Mouse (Mus musculus): Measurements from ENCODE around the gene Trp53rkb. TPM values are rescaled to one million over a fixed set of nuclear protein-coding genes. Genes with fewer than 3 reads are reported as not detected.

Trp53rkb gene
- polyA plus RNA-seq, 2 experiments, result 2.4 to 3.3 TPM

GRCm38 (mm10) chr2:166776272-166776671 is 16.1 kb upstream of the Trp53rkb start:
- Histone ChIP-seq H3K9me3 (ENCODE audit: control insufficient read depth, low read length) (no peaks in the 10 kb centered on the region), H3K27me3 (ENCODE audit: control insufficient read depth, insufficient read depth, low read length) (no peaks in the 10 kb centered on the region), H3K4me3 (ENCODE audit: insufficient read depth in 1 of 2, low read depth in 2 of 2, low read length in 2 of 2) (no peak overlapping the region), H3K4me2 (ENCODE audit: low read depth) (no peak overlapping the region), H3K4me1 (replicated peaks; ENCODE audit: control insufficient read depth in 2 of 2, insufficient read depth in 2 of 2, low read length in 1 of 2) (no peaks in the 10 kb centered on the region), H3K9ac (replicated peaks) (no peak overlapping the region), H3K36me3 (replicated peaks; ENCODE audit: control insufficient read depth, insufficient read depth, low read depth) (no peaks in the 10 kb centered on the region), H3K27ac (no peak overlapping the region)
- ATAC-seq (ENCODE audit: insufficient read depth) (no peak), DNase-seq (ENCODE audit: low read depth in 3 of 3, low spot score in 3 of 3) (no peak)
- peak; percentile 51; the same call in 1 of the 2 replicates for TF ChIP-seq CTCF (IDR thresholded peaks at IDR 0.05; ENCODE audit: low read depth)
- TF ChIP-seq EP300 (IDR thresholded peaks at IDR 0.05; ENCODE audit: low read depth), result no peak
- WGBS (ENCODE audit: insufficient replicate concordance), result 0% methylated on average over 1 of the region's 2 CpGs

GRCm38 (mm10) chr2:166779956-166780355 is 12.4 kb upstream of the Trp53rkb start:
- DNase-seq (ENCODE audit: low read depth in 3 of 3, low spot score in 3 of 3) (no peak), ATAC-seq (ENCODE audit: insufficient read depth) (no peak)
- TF ChIP-seq CTCF (IDR thresholded peaks at IDR 0.05; ENCODE audit: low read depth), result no peak
- no peak for TF ChIP-seq EP300 (IDR thresholded peaks at IDR 0.05; ENCODE audit: low read depth)
- Histone ChIP-seq H3K4me2 (ENCODE audit: low read depth) (no peak overlapping the region), H3K9ac (replicated peaks) (no peak overlapping the region), H3K27ac (no peak overlapping the region), H3K36me3 (replicated peaks; ENCODE audit: control insufficient read depth, insufficient read depth, low read depth) (no peaks in the 10 kb centered on the region), H3K4me3 (ENCODE audit: insufficient read depth in 1 of 2, low read depth in 2 of 2, low read length in 2 of 2) (no peak overlapping the region), H3K9me3 (ENCODE audit: control insufficient read depth, low read length) (no peaks in the 10 kb centered on the region), H3K4me1 (replicated peaks; ENCODE audit: control insufficient read depth in 2 of 2, insufficient read depth in 2 of 2, low read length in 1 of 2) (no peaks in the 10 kb centered on the region), H3K27me3 (ENCODE audit: control insufficient read depth, insufficient read depth, low read length) (no peaks in the 10 kb centered on the region)
- 70% methylated on average over 8 of the region's 8 CpGs for WGBS (ENCODE audit: insufficient replicate concordance)

GRCm38 (mm10) chr2:166780980-166781578 is 11.3 kb upstream of the Trp53rkb start:
- WGBS (ENCODE audit: insufficient replicate concordance), result 10% methylated on average over 9 of the region's 9 CpGs
- no peak overlapping the region for H3K27ac ChIP-seq
- H3K4me2 ChIP-seq (ENCODE audit: low read depth), result no peak overlapping the region
- ATAC-seq (ENCODE audit: insufficient read depth) (0 out of 2 replicates have a peak, but pooled peaks have one; percentile 39), DNase-seq (ENCODE audit: low read depth in 3 of 3, low spot score in 3 of 3) (peak in 1 of 3 experiments; percentile 36)
- no peak overlapping the region for H3K9ac ChIP-seq (replicated peaks)
- no peak overlapping the region for H3K4me3 ChIP-seq (ENCODE audit: insufficient read depth in 1 of 2, low read depth in 2 of 2, low read length in 2 of 2)
- TF ChIP-seq EP300 (IDR thresholded peaks at IDR 0.05; ENCODE audit: low read depth) (no peak), CTCF (IDR thresholded peaks at IDR 0.05; ENCODE audit: low read depth) (peak; percentile 98)
- H3K9me3 ChIP-seq (ENCODE audit: control insufficient read depth, low read length), result no peaks in the 10 kb centered on the region
- H3K27me3 ChIP-seq (ENCODE audit: control insufficient read depth, insufficient read depth, low read length), result no peaks in the 10 kb centered on the region
- peaks cover 3 to 4% of the 10 kb centered on the region in 2 experiments; a peak in 3 of 4 replicates for H3K4me1 ChIP-seq (replicated peaks; ENCODE audit: control insufficient read depth in 2 of 2, insufficient read depth in 2 of 2, low read length in 1 of 2)
- H3K36me3 ChIP-seq (replicated peaks; ENCODE audit: control insufficient read depth, insufficient read depth, low read depth), result no peaks in the 10 kb centered on the region

- 76% methylated on average over 6 of the region's 6 CpGs for WGBS (ENCODE audit: insufficient replicate concordance)
- Histone ChIP-seq H3K4me3 (ENCODE audit: insufficient read depth in 1 of 2, low read depth in 2 of 2, low read length in 2 of 2) (no peak overlapping the region), H3K4me2 (ENCODE audit: low read depth) (no peak overlapping the region), H3K27ac (no peak overlapping the region), H3K27me3 (ENCODE audit: control insufficient read depth, insufficient read depth, low read length) (no peaks in the 10 kb centered on the region), H3K9me3 (ENCODE audit: control insufficient read depth, low read length) (no peaks in the 10 kb centered on the region), H3K9ac (replicated peaks) (no peak overlapping the region), H3K4me1 (replicated peaks; ENCODE audit: control insufficient read depth in 2 of 2, insufficient read depth in 2 of 2, low read length in 1 of 2) (peaks cover 4 to 8% of the 10 kb centered on the region in 2 experiments), H3K36me3 (replicated peaks; ENCODE audit: control insufficient read depth, insufficient read depth, low read depth) (no peaks in the 10 kb centered on the region)
- TF ChIP-seq CTCF (IDR thresholded peaks at IDR 0.05; ENCODE audit: low read depth) (peak; percentile 53), EP300 (IDR thresholded peaks at IDR 0.05; ENCODE audit: low read depth) (no peak)
- DNase-seq (ENCODE audit: low read depth in 3 of 3, low spot score in 3 of 3) (no peak), ATAC-seq (ENCODE audit: insufficient read depth) (no peak)
Measured at GRCm38 (mm10) chr2:166784376-166784775, 8.0 kb upstream of the Trp53rkb start.

- ATAC-seq (ENCODE audit: insufficient read depth) (peak; percentile 94), DNase-seq (ENCODE audit: low read depth in 3 of 3, low spot score in 3 of 3) (peak; percentile 79 to 85 (median 80))
- TF ChIP-seq EP300 (IDR thresholded peaks at IDR 0.05; ENCODE audit: low read depth) (no peak), CTCF (IDR thresholded peaks at IDR 0.05; ENCODE audit: low read depth) (0 out of 2 replicates have a peak, but pooled peaks have one; percentile 2)
- no peaks in the 10 kb centered on the region for H3K9me3 ChIP-seq (ENCODE audit: control insufficient read depth, low read length)
- H3K4me1 ChIP-seq (replicated peaks; ENCODE audit: control insufficient read depth in 2 of 2, insufficient read depth in 2 of 2, low read length in 1 of 2), result peaks cover 4 to 8% of the 10 kb centered on the region in 2 experiments
- peak overlapping the region; percentile 66 to 67 for H3K4me3 ChIP-seq (ENCODE audit: insufficient read depth in 1 of 2, low read depth in 2 of 2, low read length in 2 of 2)
- no peaks in the 10 kb centered on the region for H3K27me3 ChIP-seq (ENCODE audit: control insufficient read depth, insufficient read depth, low read length)
- H3K27ac ChIP-seq, result no peak overlapping the region
- peak overlapping the region; percentile 44 for H3K9ac ChIP-seq (replicated peaks)
- no peaks in the 10 kb centered on the region for H3K36me3 ChIP-seq (replicated peaks; ENCODE audit: control insufficient read depth, insufficient read depth, low read depth)
- WGBS (ENCODE audit: insufficient replicate concordance), result under 1% methylated on average over 35 of the region's 35 CpGs
- peak overlapping the region; percentile 85 for H3K4me2 ChIP-seq (ENCODE audit: low read depth)
Measured at GRCm38 (mm10) chr2:166786353-166787004, 5.9 kb upstream of the Trp53rkb start.
